Mouse (Mus musculus) layer of hippocampus, adult 2 months (tissue): ENCODE measurements around the gene Mylk. TPM values are rescaled to one million over a fixed set of nuclear protein-coding genes. Genes with fewer than 3 reads are reported as not detected.

Source experiments
- DNase-seq, 2 experiments: peaks; one replicate each; pipeline ENCODE4 v3.0.0; 2022; ENCODE audit warnings: low spot score in 2 of 2
- H3K27ac ChIP-seq: fragments of 200-600 bp; 2 replicates; pipeline ENCODE4 v1.8.1; 2022
- H3K4me3 ChIP-seq: fragments of 200-600 bp; 2 replicates; pipeline ENCODE4 v1.8.1; 2022; ENCODE audit warnings: mild to moderate bottlenecking
- CTCF ChIP-seq: fragments of 200-600 bp; conservative IDR thresholded peaks from 2 replicates; pipeline ENCODE4 v1.8.1; 2022; ENCODE audit warnings: antibody characterized with exemption, mild to moderate bottlenecking, moderate library complexity
- total RNA-seq, 2 experiments: library from RNA; stranded (reverse); gene quantifications; 2 replicates each; pipeline ENCODE4 v1.2.3; 2021

Mylk gene
- total RNA-seq, 2 experiments from 2014 or later, result 13.1 to 14.2 TPM

- Histone ChIP-seq H3K27ac (no peak overlapping the region), H3K4me3 (no peak overlapping the region)
- TF ChIP-seq CTCF, result peak; percentile 50
- no peak for DNase-seq
These were observed 212.6 kb downstream of the Mylk start for GRCm38 (mm10) chr16:34957487-34958230.

GRCm38 (mm10) chr16:34958667-34959066 lies 213.7 kb downstream of the Mylk start:
- no peak for DNase-seq
- no peak overlapping the region for H3K27ac ChIP-seq
- TF ChIP-seq CTCF, result no peak

GRCm38 (mm10) chr16:34959261-34959660 lies 214.3 kb downstream of the Mylk start:
- TF ChIP-seq CTCF, result no peak
- Histone ChIP-seq H3K4me3 (no peak overlapping the region), H3K27ac (no peak overlapping the region)
- DNase-seq, result no peak

More at GRCm38 (mm10) chr16:34958667-34959066, 213.7 kb downstream of the Mylk start:
- H3K4me3 ChIP-seq, result no peak overlapping the region

- no peak overlapping the region for H3K4me3 ChIP-seq
- no peak for DNase-seq
- H3K27ac ChIP-seq, result no peak overlapping the region
- no peak for TF ChIP-seq CTCF
These were observed 215.2 kb downstream of the Mylk start for GRCm38 (mm10) chr16:34960243-34960642.

- no peak for TF ChIP-seq CTCF
- Histone ChIP-seq H3K4me3 (no peak overlapping the region), H3K27ac (0 out of 2 replicates have a peak overlapping the region, but pooled peaks have one; percentile 28)
- DNase-seq, result no peak
These were observed 216.0 kb downstream of the Mylk start for GRCm38 (mm10) chr16:34960866-34961582.

- TF ChIP-seq CTCF, result no peak
- DNase-seq, result no peak
- Histone ChIP-seq H3K4me3 (no peak overlapping the region), H3K27ac (no peak overlapping the region)
These were observed 217.3 kb downstream of the Mylk start for GRCm38 (mm10) chr16:34962322-34962721.

- no peak for DNase-seq
- H3K4me3 ChIP-seq, result no peak overlapping the region
- no peak overlapping the region for H3K27ac ChIP-seq
- TF ChIP-seq CTCF, result no peak
These were observed 218.0 kb downstream of the Mylk start for GRCm38 (mm10) chr16:34963008-34963407.

GRCm38 (mm10) chr16:34966620-34967081 lies 221.6 kb downstream of the Mylk start:
- H3K4me3 ChIP-seq, result no peak overlapping the region
- no peak for DNase-seq
- no peak for TF ChIP-seq CTCF
- no peak overlapping the region for H3K27ac ChIP-seq

- DNase-seq, result peak; percentile 77 to 83
- H3K4me3 ChIP-seq, result no peak overlapping the region
- H3K27ac ChIP-seq, result no peak overlapping the region
- TF ChIP-seq CTCF, result peak; percentile 95
These were observed 222.2 kb downstream of the Mylk start for GRCm38 (mm10) chr16:34967120-34967800.

- H3K27ac ChIP-seq, result no peak overlapping the region
- DNase-seq, result no peak
- no peak overlapping the region for H3K4me3 ChIP-seq
- TF ChIP-seq CTCF, result peak; percentile 30; the same call in 1 of the 2 replicates
These were observed 223.2 kb downstream of the Mylk start for GRCm38 (mm10) chr16:34968181-34968580.

- no peak for TF ChIP-seq CTCF
- no peak for DNase-seq
- Histone ChIP-seq H3K4me3 (no peak overlapping the region), H3K27ac (no peak overlapping the region)
These were observed 227.5 kb downstream of the Mylk start for GRCm38 (mm10) chr16:34972471-34972870.

GRCm38 (mm10) chr16:34975544-34975943 lies 230.5 kb downstream of the Mylk start:
- no peak for DNase-seq
- Histone ChIP-seq H3K27ac (no peak overlapping the region), H3K4me3 (no peak overlapping the region)
- peak; percentile 74 for TF ChIP-seq CTCF

- H3K27ac ChIP-seq, result no peak overlapping the region
- DNase-seq, result no peak
- H3K4me3 ChIP-seq, result no peak overlapping the region
- TF ChIP-seq CTCF, result peak; percentile 68
These were observed 231.6 kb downstream of the Mylk start for GRCm38 (mm10) chr16:34976630-34977029.
